Mouse (Mus musculus) lung, postnatal 0 days (tissue): ENCODE measurements around the gene Cmip. TPM values are rescaled to one million over a fixed set of nuclear protein-coding genes. Genes with fewer than 3 reads are reported as not detected.

ENCODE experiments used
- ATAC-seq: fragments of 200-750 bp; cut with Nextera tagmentation; 2 replicates; pipeline ENCODE4 v1.8.0; 2017; ENCODE audit warnings: moderate library complexity
- DNase-seq: peaks from one replicate; pipeline ENCODE4 v3.0.0-alpha.2; 2016; ENCODE audit warnings: low spot score
- H3K27ac ChIP-seq: fragments of 300-500 bp; sonication (generic); 2 replicates; pipeline ENCODE4 v1.5.1; 2014; ENCODE audit warnings: antibody characterized with exemption, mild to moderate bottlenecking, low read length, mixed read lengths
- H3K27me3 ChIP-seq: fragments of 300-500 bp; sonication (generic); replicated peaks from 2 replicates; pipeline ENCODE4 v1.6.1; 2014; ENCODE audit warnings: low read length, mixed read lengths; ENCODE audit not compliant: insufficient read depth
- H3K36me3 ChIP-seq: fragments of 300-500 bp; sonication (generic); 2 replicates; pipeline ENCODE4 v1.6.1; 2014; ENCODE audit warnings: low read length, mixed read lengths; ENCODE audit not compliant: insufficient read depth
- H3K4me1 ChIP-seq: fragments of 300-500 bp; sonication (generic); 2 replicates; pipeline ENCODE4 v1.6.1; 2014; ENCODE audit warnings: antibody characterized with exemption, low read depth, low read length, mixed read lengths; ENCODE audit not compliant: insufficient read depth
- H3K4me2 ChIP-seq: fragments of 300-500 bp; sonication (generic); replicated peaks from 2 replicates; pipeline ENCODE4 v1.6.1; 2014; ENCODE audit warnings: low read depth, mild to moderate bottlenecking, low read length, moderate library complexity, mixed read lengths
- H3K4me3 ChIP-seq: fragments of 300-500 bp; sonication (generic); 2 replicates; pipeline ENCODE4 v1.5.1; 2014; ENCODE audit warnings: low read depth, low read length
- H3K9ac ChIP-seq: fragments of 300-500 bp; sonication (generic); replicated peaks from 2 replicates; pipeline ENCODE4 v1.6.1; 2014; ENCODE audit warnings: low read depth, mild to moderate bottlenecking
- H3K9me3 ChIP-seq: fragments of 300-500 bp; sonication (generic); 2 replicates; pipeline ENCODE4 v1.6.1; 2016; ENCODE audit warnings: low read length, mixed read lengths
- CTCF ChIP-seq: IDR thresholded peaks from 2 replicates; pipeline ENCODE4 v1.5.1; 2016; ENCODE audit warnings: antibody characterized with exemption, mild to moderate bottlenecking
- EP300 ChIP-seq: IDR thresholded peaks from 2 replicates; pipeline ENCODE4 v1.6.1; 2016; ENCODE audit warnings: antibody characterized with exemption, mild to moderate bottlenecking, control low read depth
- WGBS: fragments of 180-500 bp; shearing (Covaris S2); extraction: QIAGEN DNeasy Blood & Tissue Kit; methylation state at CpG from one replicate; pipeline ENCODE4 v1.1.7; 2014; 5-methylcytosine and 5-hydroxymethylcytosine counted together
- polyA plus RNA-seq: library from polyadenylated mRNA; unstranded; fragments of >200 nt; fragmentation: Nextera tagmentation; extraction: Ambion mirVana; gene quantifications from 2 replicates; pipeline ENCODE4 v1.2.1, GENCODE M21; 2015

Gene Cmip
- polyA plus RNA-seq, 1 experiment from 2014 or later: 27.6 TPM

GRCm38 (mm10) chr8:117395055-117395454 is 138.2 kb downstream of the Cmip start:
- DNase-seq: peak; percentile 55

GRCm38 (mm10) chr8:117396884-117397283 is 140.0 kb downstream of the Cmip start:
- DNase-seq: no peak
- WGBS: 88% methylated on average over 4 of the region's 4 CpGs
- peaks cover 3% of the 10 kb centered on the region; the same call in 1 of the 2 replicates for H3K36me3 ChIP-seq

More at GRCm38 (mm10) chr8:117395055-117395454, 138.2 kb downstream of the Cmip start:
- H3K4me1 ChIP-seq: no peaks in the 10 kb centered on the region
- no peaks in the 10 kb centered on the region for H3K9me3 ChIP-seq
- WGBS: 78% methylated on average over 7 of the region's 7 CpGs
- no peak overlapping the region for H3K9ac ChIP-seq
- H3K36me3 ChIP-seq: no peaks in the 10 kb centered on the region
- TF ChIP-seq EP300: no peak
- TF ChIP-seq CTCF: no peak
- H3K27me3 ChIP-seq: no peaks in the 10 kb centered on the region
- no peak overlapping the region for H3K4me2 ChIP-seq
- ATAC-seq: peak; percentile 69
- no peak overlapping the region for H3K27ac ChIP-seq
- H3K4me3 ChIP-seq: no peak overlapping the region

GRCm38 (mm10) chr8:117397751-117398150 is 140.9 kb downstream of the Cmip start:
- no peak overlapping the region for H3K4me2 ChIP-seq
- H3K27me3 ChIP-seq: no peaks in the 10 kb centered on the region
- H3K9me3 ChIP-seq: no peaks in the 10 kb centered on the region
- DNase-seq (no peak), ATAC-seq (no peak)
- WGBS: 94% methylated on average over 15 of the region's 15 CpGs
- TF ChIP-seq CTCF (no peak), EP300 (no peak)
- H3K27ac ChIP-seq: no peak overlapping the region
- peaks cover 3% of the 10 kb centered on the region; the same call in 1 of the 2 replicates for H3K36me3 ChIP-seq
- H3K9ac ChIP-seq: no peak overlapping the region
- no peaks in the 10 kb centered on the region for H3K4me1 ChIP-seq
- no peak overlapping the region for H3K4me3 ChIP-seq

More at GRCm38 (mm10) chr8:117396884-117397283, 140.0 kb downstream of the Cmip start:
- no peak for ATAC-seq
- Histone ChIP-seq H3K27me3 (no peaks in the 10 kb centered on the region), H3K27ac (no peak overlapping the region), H3K9me3 (no peaks in the 10 kb centered on the region), H3K4me3 (no peak overlapping the region), H3K9ac (no peak overlapping the region), H3K4me1 (no peaks in the 10 kb centered on the region), H3K4me2 (no peak overlapping the region)
- TF ChIP-seq CTCF (no peak), EP300 (no peak)

DNA sequence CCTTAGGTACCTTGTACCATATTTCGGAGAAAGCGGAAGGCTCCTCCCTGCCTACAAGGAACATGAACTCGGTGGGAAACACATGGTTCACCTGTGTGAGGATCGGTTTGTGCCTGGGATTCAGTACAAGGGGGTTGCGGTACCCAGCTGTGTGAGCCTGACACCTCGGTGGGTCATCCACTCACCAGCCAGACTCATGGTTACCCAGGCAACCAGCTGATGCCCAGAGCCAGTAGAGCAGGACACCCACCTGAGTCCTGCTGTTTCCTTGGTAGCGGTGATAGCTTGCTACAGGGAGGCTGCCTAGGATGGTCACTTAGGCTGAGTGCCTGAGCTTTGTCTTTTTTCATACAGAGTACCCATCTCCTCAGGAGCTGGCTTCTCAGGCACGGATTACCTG is 142.4 kb downstream of the Cmip start:
- Histone ChIP-seq H3K27me3 (no peaks in the 10 kb centered on the region), H3K9me3 (no peaks in the 10 kb centered on the region), H3K4me1 (peaks cover 7% of the 10 kb centered on the region; the same call in 1 of the 2 replicates), H3K4me3 (no peak overlapping the region), H3K9ac (no peak overlapping the region), H3K27ac (no peak overlapping the region), H3K4me2 (no peak overlapping the region), H3K36me3 (peaks cover 3% of the 10 kb centered on the region; the same call in 1 of the 2 replicates)
- no peak for DNase-seq
- no peak for ATAC-seq
- TF ChIP-seq EP300 (no peak), CTCF (no peak)
- WGBS: 82% methylated on average over 8 of the region's 8 CpGs

DNA sequence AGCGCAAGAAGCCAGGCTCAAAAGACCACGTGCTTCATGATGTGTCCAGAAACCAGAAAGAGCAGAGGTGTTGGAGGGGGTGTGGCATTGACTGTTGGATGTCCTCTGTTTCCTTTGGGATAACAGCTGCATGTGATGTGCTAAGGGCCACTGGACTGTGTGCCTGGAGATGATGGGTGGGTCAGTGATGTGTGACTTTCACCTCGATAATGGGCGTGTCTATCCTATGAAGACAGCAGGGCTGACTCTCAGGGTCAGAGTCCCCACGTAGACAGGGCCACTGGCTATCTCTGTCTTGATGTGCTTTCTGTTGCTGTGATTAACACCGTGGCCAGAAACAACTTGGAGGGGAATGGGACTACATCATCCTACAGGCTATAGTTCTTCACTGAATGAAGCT is 144.0 kb downstream of the Cmip start:
- Histone ChIP-seq H3K9ac (no peak overlapping the region), H3K4me3 (no peak overlapping the region), H3K27me3 (no peaks in the 10 kb centered on the region), H3K27ac (no peak overlapping the region), H3K4me2 (no peak overlapping the region), H3K4me1 (peaks cover 7% of the 10 kb centered on the region; the same call in 1 of the 2 replicates), H3K36me3 (peaks cover 3% of the 10 kb centered on the region; the same call in 1 of the 2 replicates), H3K9me3 (no peaks in the 10 kb centered on the region)
- ATAC-seq (no peak), DNase-seq (no peak)
- WGBS: 76% methylated on average over 6 of the region's 6 CpGs
- TF ChIP-seq EP300 (no peak), CTCF (no peak)

GRCm38 (mm10) chr8:117401880-117402279 is 145.0 kb downstream of the Cmip start:
- no peak overlapping the region for H3K27ac ChIP-seq
- H3K36me3 ChIP-seq: peaks cover 3% of the 10 kb centered on the region; the same call in 1 of the 2 replicates
- 86% methylated on average over 14 of the region's 14 CpGs for WGBS
- H3K4me3 ChIP-seq: no peak overlapping the region
- no peaks in the 10 kb centered on the region for H3K9me3 ChIP-seq
- H3K27me3 ChIP-seq: no peaks in the 10 kb centered on the region
- TF ChIP-seq CTCF (no peak), EP300 (no peak)
- DNase-seq (no peak), ATAC-seq (no peak)
- H3K4me2 ChIP-seq: no peak overlapping the region
- peaks cover 7% of the 10 kb centered on the region; the same call in 1 of the 2 replicates for H3K4me1 ChIP-seq
- H3K9ac ChIP-seq: no peak overlapping the region
